Mouse (Mus musculus) hindbrain, embryonic 12.5 days (tissue): Measurements from ENCODE around the gene Sox5. TPM values are rescaled to one million over a fixed set of nuclear protein-coding genes. Genes with fewer than 3 reads are reported as not detected.
A peak's percentile ranks its signal among the peaks of the same experiment; 100 is the strongest.

ENCODE experiments used
- ATAC-seq: fragments of 200-750 bp; cut with Nextera tagmentation; 2 replicates; pipeline ENCODE4 v1.8.0; 2017; ENCODE audit warnings: moderate TSS enrichment; ENCODE audit not compliant: low FRiP score
- H3K27ac ChIP-seq: fragments of 300-500 bp; sonication (generic); 2 replicates; pipeline ENCODE4 v1.5.1; 2016; ENCODE audit warnings: mild to moderate bottlenecking
- H3K27me3 ChIP-seq: fragments of 300-500 bp; sonication (generic); 2 replicates; pipeline ENCODE4 v1.6.1; 2016; ENCODE audit warnings: mild to moderate bottlenecking
- H3K36me3 ChIP-seq: fragments of 300-500 bp; sonication (generic); 2 replicates; pipeline ENCODE4 v1.6.1; 2016; ENCODE audit warnings: mild to moderate bottlenecking
- H3K4me1 ChIP-seq: fragments of 300-500 bp; sonication (generic); 2 replicates; pipeline ENCODE4 v1.6.1; 2016
- H3K4me2 ChIP-seq: fragments of 300-500 bp; sonication (generic); replicated peaks from 2 replicates; pipeline ENCODE4 v1.6.1; 2016; ENCODE audit warnings: mild to moderate bottlenecking
- H3K4me3 ChIP-seq: fragments of 300-500 bp; sonication (generic); 2 replicates; pipeline ENCODE4 v1.5.1; 2016; ENCODE audit warnings: mild to moderate bottlenecking
- H3K9ac ChIP-seq: fragments of 300-500 bp; sonication (generic); 2 replicates; pipeline ENCODE4 v1.6.1; 2016; ENCODE audit warnings: mild to moderate bottlenecking, moderate library complexity
- H3K9me3 ChIP-seq: fragments of 300-500 bp; sonication (generic); replicated peaks from 2 replicates; pipeline ENCODE4 v1.6.1; 2016; ENCODE audit warnings: mild to moderate bottlenecking
- WGBS: fragments of 180-500 bp; shearing (Covaris S2); methylation state at CpG from one replicate; pipeline ENCODE4 v1.1.7; 2016; 5-methylcytosine and 5-hydroxymethylcytosine counted together
- polyA plus RNA-seq: library from polyadenylated mRNA; unstranded; fragments of >200 nt; fragmentation: Nextera tagmentation; extraction: Ambion mirVana; gene quantifications from 2 replicates; pipeline ENCODE4 v1.2.1, GENCODE M21; 2016

Gene Sox5
- polyA plus RNA-seq, 1 experiment from 2014 or later, result 49.1 TPM

- H3K36me3 ChIP-seq, result no peaks in the 10 kb centered on the region
- no peak overlapping the region for H3K4me3 ChIP-seq
- 74% methylated on average over 5 of the region's 5 CpGs for WGBS
- H3K27me3 ChIP-seq, result no peaks in the 10 kb centered on the region
- H3K4me1 ChIP-seq, result peaks cover 6% of the 10 kb centered on the region
- no peak overlapping the region for H3K4me2 ChIP-seq
- H3K9me3 ChIP-seq, result no peaks in the 10 kb centered on the region
- H3K9ac ChIP-seq, result no peak overlapping the region
- ATAC-seq, result no peak
- no peak overlapping the region for H3K27ac ChIP-seq
Observed at GRCm38 (mm10) chr6:144641888-144642287, 139.9 kb downstream of the Sox5 start.

GRCm38 (mm10) chr6:144640591-144640990 lies 141.2 kb downstream of the Sox5 start:
- no peak overlapping the region for H3K9ac ChIP-seq
- H3K9me3 ChIP-seq, result no peaks in the 10 kb centered on the region
- H3K4me1 ChIP-seq, result peaks cover 6% of the 10 kb centered on the region
- no peak overlapping the region for H3K4me3 ChIP-seq
- 83% methylated on average over 3 of the region's 3 CpGs for WGBS
- no peak overlapping the region for H3K4me2 ChIP-seq
- no peak for ATAC-seq
- H3K36me3 ChIP-seq, result no peaks in the 10 kb centered on the region
- H3K27me3 ChIP-seq, result no peaks in the 10 kb centered on the region
- H3K27ac ChIP-seq, result no peak overlapping the region

GRCm38 (mm10) chr6:144638547-144638946 lies 143.2 kb downstream of the Sox5 start:
- WGBS, result 58% methylated on average over 5 of the region's 5 CpGs
- H3K9ac ChIP-seq, result no peak overlapping the region
- H3K27me3 ChIP-seq, result no peaks in the 10 kb centered on the region
- H3K4me1 ChIP-seq, result peaks cover 6% of the 10 kb centered on the region
- H3K4me2 ChIP-seq, result no peak overlapping the region
- H3K9me3 ChIP-seq, result no peaks in the 10 kb centered on the region
- ATAC-seq, result no peak
- no peaks in the 10 kb centered on the region for H3K36me3 ChIP-seq
- H3K4me3 ChIP-seq, result no peak overlapping the region
- H3K27ac ChIP-seq, result no peak overlapping the region

DNA sequence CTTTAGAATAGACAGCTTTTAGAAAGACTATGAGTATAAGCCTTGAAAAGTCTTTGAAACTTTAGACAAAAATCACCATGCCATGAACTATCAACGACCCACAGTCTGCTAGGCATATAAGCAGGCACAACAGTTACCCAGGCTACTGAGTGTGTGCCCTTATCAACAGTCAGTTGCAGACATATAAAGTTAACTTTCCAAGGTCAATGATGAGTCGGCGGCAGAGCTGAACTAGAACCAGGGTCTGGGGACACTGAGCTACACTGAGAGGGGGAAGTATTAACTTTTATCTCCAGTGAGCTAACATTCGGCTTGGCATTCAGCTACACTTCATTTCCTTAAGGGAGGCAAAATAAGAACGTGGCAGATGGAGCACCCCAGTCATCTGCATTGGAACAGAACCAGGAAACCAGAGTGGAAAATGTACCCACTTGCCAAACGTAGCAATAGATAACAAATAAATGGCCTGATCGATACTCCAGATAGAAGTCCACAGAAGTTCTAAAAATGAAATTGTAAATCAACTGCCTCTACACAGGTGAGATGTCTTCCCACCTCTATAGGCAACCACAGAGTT lies 154.2 kb downstream of the Sox5 start:
- ATAC-seq, result no peak
- no peaks in the 10 kb centered on the region for H3K36me3 ChIP-seq
- H3K9me3 ChIP-seq, result no peaks in the 10 kb centered on the region
- no peak overlapping the region for H3K4me2 ChIP-seq
- H3K4me1 ChIP-seq, result no peaks in the 10 kb centered on the region
- H3K9ac ChIP-seq, result no peak overlapping the region
- H3K27ac ChIP-seq, result no peak overlapping the region
- 91% methylated on average over 7 of the region's 7 CpGs for WGBS
- H3K4me3 ChIP-seq, result no peak overlapping the region
- H3K27me3 ChIP-seq, result no peaks in the 10 kb centered on the region

DNA sequence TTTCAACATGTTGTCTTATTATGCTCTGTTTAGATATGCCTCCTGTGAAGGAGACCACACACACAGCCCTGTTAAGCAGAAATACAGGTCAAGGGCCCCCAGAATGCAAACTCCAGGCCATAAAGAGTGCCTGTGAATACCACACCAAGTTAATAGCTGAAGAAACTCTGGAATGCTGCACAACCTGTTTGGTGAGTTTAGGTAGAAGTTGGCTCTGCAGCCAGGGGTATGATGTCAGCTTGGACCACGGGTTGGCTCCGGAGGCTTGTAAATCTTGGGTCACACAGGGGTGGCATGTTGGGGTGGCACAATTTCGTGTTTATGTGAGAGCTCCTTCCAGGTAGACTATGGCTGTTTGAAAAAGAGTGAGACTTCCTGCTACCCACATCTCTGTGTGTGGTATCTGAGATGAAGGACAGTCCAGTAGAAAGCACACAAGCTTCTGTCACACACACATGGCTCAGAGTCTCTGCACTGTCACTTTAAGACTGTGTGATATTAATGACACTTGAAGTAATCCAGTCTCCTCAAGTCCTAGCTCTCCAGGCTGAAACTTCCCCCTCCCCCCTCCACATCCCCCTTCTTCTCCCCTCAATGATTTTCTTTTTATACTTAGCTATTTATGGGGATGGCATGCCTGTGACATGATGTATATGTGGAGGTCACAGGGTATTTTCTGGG lies 160.5 kb downstream of the Sox5 start:
- Histone ChIP-seq H3K27ac (no peak overlapping the region), H3K9ac (no peak overlapping the region), H3K4me3 (no peak overlapping the region), H3K9me3 (no peaks in the 10 kb centered on the region), H3K36me3 (no peaks in the 10 kb centered on the region), H3K27me3 (no peaks in the 10 kb centered on the region), H3K4me1 (no peaks in the 10 kb centered on the region), H3K4me2 (no peak overlapping the region)
- WGBS, result 68% methylated on average over 3 of the region's 3 CpGs
- no peak for ATAC-seq

DNA sequence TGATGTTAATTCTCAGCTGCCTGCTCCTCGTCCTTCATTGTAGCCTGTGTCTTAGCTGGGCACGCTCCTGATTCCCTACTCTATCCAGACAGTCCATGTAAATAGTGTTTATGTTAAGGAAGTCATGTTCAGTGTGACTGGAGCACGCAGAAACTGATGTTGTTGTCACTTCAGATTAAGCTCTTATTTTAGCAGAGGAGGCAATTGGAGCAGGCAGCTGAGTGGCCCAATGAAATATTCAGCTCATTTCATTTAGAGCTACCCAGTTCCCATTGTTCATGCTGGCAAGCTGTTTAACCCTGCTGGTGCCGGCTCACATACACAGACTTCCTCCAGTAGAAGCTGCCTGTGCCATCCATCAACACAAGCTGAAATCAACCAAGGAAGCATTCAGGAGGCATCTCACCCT lies 170.4 kb downstream of the Sox5 start:
- WGBS, result 21% methylated on average over 4 of the region's 4 CpGs
- no peaks in the 10 kb centered on the region for H3K36me3 ChIP-seq
- ATAC-seq, result peak; percentile 85
- peak overlapping the region; percentile 62; the same call in 1 of the 2 replicates for H3K27ac ChIP-seq
- 0 out of 2 replicates have a peak overlapping the region, but pooled peaks have one; percentile 1 for H3K4me2 ChIP-seq
- H3K9me3 ChIP-seq, result no peaks in the 10 kb centered on the region
- no peak overlapping the region for H3K4me3 ChIP-seq
- H3K9ac ChIP-seq, result no peak overlapping the region
- peaks cover 14% of the 10 kb centered on the region for H3K4me1 ChIP-seq
- no peaks in the 10 kb centered on the region for H3K27me3 ChIP-seq

DNA sequence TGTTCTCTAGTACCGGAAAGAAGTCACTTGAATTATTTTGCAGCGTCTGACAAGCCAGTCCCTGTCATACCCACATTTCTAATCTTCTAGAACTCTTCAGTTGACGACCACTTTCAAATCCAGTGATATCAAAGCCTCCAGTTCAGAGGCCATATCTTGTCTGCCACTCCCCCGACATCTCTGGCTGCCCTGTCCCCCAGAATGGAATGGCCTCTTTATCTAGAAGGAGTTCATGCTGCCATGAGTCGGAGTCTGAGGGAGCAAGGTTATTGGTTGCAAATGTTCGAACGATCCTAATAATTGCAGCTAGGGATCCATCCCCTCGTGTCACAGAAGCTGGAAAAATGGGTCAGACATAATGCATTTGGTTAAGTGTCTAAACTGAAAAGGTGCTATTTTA lies 170.9 kb downstream of the Sox5 start:
- no peaks in the 10 kb centered on the region for H3K27me3 ChIP-seq
- peak; percentile 36; the same call in 1 of the 2 replicates for ATAC-seq
- H3K9ac ChIP-seq, result no peak overlapping the region; the same call in 1 of the 2 replicates
- peak overlapping the region; percentile 62; the same call in 1 of the 2 replicates for H3K27ac ChIP-seq
- 0 out of 2 replicates have a peak overlapping the region, but pooled peaks have one; percentile 1 for H3K4me2 ChIP-seq
- no peak overlapping the region for H3K4me3 ChIP-seq
- H3K9me3 ChIP-seq, result no peaks in the 10 kb centered on the region
- 62% methylated on average over 8 of the region's 8 CpGs for WGBS
- H3K4me1 ChIP-seq, result peaks cover 14% of the 10 kb centered on the region
- no peaks in the 10 kb centered on the region for H3K36me3 ChIP-seq

DNA sequence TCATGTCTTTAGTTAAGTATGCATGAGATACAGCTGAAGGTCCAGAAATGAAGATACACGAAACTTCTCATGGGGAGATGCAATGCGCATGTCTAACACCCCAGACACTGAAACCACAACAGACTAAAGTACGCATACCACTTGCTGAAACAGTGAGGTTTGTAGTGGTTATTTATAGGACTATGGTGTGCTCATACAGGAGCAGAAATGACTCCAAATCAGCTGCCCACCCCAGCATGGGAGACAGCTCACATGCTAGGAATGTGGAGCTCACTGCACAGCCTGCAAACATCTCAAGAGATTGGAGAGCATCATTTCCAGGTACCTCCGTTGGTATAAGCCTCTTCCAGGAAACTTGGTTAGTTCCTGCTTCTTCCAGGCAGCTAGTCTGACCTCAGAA lies 178.9 kb downstream of the Sox5 start:
- H3K27me3 ChIP-seq, result no peaks in the 10 kb centered on the region
- ATAC-seq, result no peak
- H3K4me1 ChIP-seq, result no peaks in the 10 kb centered on the region
- H3K27ac ChIP-seq, result no peak overlapping the region
- H3K4me3 ChIP-seq, result no peak overlapping the region
- H3K9ac ChIP-seq, result no peak overlapping the region
- H3K9me3 ChIP-seq, result no peaks in the 10 kb centered on the region
- no peaks in the 10 kb centered on the region for H3K36me3 ChIP-seq
- 91% methylated on average over 4 of the region's 4 CpGs for WGBS
- H3K4me2 ChIP-seq, result no peak overlapping the region

DNA sequence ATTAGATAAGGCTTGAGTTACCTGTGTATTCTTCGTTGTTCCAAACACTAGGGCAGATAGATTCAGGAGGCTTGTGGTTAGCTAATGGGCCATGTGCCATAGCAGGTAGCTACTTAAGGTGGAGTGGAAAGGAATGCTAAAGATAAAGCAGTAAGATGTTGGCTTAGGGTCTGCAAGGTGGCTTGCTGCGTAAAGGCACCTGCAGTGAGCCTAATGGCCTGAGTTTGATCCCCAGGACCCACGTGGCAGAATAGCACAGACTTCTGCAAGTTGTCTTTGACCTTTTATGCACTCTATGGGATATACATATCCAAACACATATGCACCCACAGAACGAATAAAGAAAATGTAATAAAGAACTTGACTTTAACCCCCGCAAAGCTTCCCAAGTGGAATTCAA lies 181.4 kb downstream of the Sox5 start:
- ATAC-seq, result no peak
- Histone ChIP-seq H3K4me1 (0 out of 2 replicates have a peak, but pooled peaks cover 4% of the 10 kb centered on the region), H3K4me3 (no peak overlapping the region), H3K9me3 (no peaks in the 10 kb centered on the region), H3K27me3 (no peaks in the 10 kb centered on the region), H3K9ac (no peak overlapping the region), H3K27ac (no peak overlapping the region), H3K36me3 (no peaks in the 10 kb centered on the region), H3K4me2 (no peak overlapping the region)
- 85% methylated on average over 5 of the region's 5 CpGs for WGBS

DNA sequence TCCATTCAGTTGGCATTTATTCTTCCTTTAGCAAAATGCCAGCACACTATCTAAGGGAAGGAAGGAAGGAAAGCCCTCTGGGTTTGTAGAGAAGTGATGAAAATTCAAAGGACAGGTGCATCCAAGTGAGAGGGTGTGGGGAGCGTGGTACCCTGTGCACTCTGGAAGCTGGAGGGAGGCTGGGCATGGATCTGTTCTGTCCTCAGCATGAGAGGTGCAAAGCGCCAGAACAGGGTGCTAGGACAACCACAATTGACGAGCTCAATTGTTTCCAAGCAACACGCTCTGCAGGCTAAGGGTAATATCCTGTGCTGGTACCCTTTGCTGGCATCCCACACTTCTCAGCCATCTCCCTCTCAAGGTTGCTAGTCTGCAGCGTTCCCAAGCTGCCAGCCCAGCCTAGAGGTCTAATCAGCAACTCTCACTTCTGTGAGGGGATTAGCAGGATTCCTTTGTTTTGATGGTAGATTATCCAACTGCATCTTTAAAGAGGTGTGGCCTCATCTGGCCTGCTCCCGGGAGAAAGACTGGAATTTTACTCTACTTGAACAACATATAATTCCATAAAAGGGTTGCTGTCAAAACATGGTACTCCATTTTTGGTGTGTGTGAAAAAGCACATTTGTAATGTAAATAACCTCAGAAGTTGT lies 183.3 kb downstream of the Sox5 start:
- H3K4me2 ChIP-seq, result no peak overlapping the region
- H3K36me3 ChIP-seq, result no peaks in the 10 kb centered on the region
- 0 out of 2 replicates have a peak, but pooled peaks cover 4% of the 10 kb centered on the region for H3K4me1 ChIP-seq
- no peak for ATAC-seq
- no peak overlapping the region for H3K4me3 ChIP-seq
- no peak overlapping the region for H3K27ac ChIP-seq
- no peaks in the 10 kb centered on the region for H3K27me3 ChIP-seq
- no peak overlapping the region for H3K9ac ChIP-seq
- WGBS, result 49% methylated on average over 6 of the region's 6 CpGs
- no peaks in the 10 kb centered on the region for H3K9me3 ChIP-seq

DNA sequence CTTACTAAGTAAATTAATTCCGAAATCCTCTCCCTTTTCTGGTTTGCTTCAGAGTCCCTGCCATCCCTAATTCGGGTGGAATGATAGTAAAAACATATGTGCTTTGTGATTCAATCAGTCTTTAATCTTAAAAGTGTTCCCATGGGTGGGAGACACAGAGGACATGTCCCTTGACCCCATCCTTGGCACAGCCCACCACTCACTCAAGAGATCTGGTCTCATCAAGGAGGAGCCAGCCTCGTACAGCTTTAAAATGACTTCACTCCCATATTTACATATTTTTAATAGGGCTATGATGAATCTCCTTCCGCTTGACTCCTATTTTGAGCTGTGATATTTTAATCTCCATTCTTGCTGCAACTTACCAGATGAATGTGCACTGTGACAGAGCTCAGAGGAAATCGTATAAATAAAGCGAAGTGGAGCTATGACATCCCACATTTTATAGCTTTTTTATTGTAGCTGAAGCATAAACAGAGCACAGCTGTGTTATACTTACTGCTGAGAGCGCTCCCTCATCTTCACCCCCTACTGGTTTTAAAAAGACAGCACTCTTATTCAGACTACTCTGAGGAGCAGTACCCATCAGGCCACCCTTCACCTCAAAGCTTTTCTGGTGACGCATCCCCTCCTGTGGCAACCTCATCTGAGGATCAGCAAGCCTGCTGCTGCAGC lies 185.1 kb downstream of the Sox5 start:
- Histone ChIP-seq H3K9ac (no peak overlapping the region), H3K27me3 (no peaks in the 10 kb centered on the region), H3K4me3 (no peak overlapping the region), H3K27ac (no peak overlapping the region), H3K36me3 (no peaks in the 10 kb centered on the region), H3K9me3 (no peaks in the 10 kb centered on the region), H3K4me2 (no peak overlapping the region), H3K4me1 (0 out of 2 replicates have a peak, but pooled peaks cover 4% of the 10 kb centered on the region)
- 68% methylated on average over 8 of the region's 8 CpGs for WGBS
- peak; percentile 50; the same call in 1 of the 2 replicates for ATAC-seq

- 36% methylated on average over 5 of the region's 5 CpGs for WGBS
- Histone ChIP-seq H3K27me3 (no peaks in the 10 kb centered on the region; the same call in 1 of the 2 replicates), H3K9ac (no peak overlapping the region), H3K9me3 (no peaks in the 10 kb centered on the region), H3K4me2 (no peak overlapping the region), H3K4me3 (no peak overlapping the region), H3K4me1 (no peaks in the 10 kb centered on the region; the same call in 1 of the 2 replicates), H3K36me3 (no peaks in the 10 kb centered on the region), H3K27ac (no peak overlapping the region)
- no peak for ATAC-seq
Observed at GRCm38 (mm10) chr6:144584854-144585253, 196.9 kb downstream of the Sox5 start.
